Mouse (Mus musculus) CD8-positive naive resting alpha-beta T cell, adult 2 months (primary cell): ENCODE measurements around the gene Rgs13.
"Not testable (repeated sequence)": the region's sequence is repeated elsewhere in the genome, so short reads cannot be mapped to it uniquely, and the experiment has no call there.

Experiments used
- DNase-seq, 2 experiments: peaks; one replicate each; pipeline ENCODE4 v3.0.0; 2022; ENCODE audit warnings: low read depth in 2 of 2, low spot score in 2 of 2

Gene Rgs13

DNA sequence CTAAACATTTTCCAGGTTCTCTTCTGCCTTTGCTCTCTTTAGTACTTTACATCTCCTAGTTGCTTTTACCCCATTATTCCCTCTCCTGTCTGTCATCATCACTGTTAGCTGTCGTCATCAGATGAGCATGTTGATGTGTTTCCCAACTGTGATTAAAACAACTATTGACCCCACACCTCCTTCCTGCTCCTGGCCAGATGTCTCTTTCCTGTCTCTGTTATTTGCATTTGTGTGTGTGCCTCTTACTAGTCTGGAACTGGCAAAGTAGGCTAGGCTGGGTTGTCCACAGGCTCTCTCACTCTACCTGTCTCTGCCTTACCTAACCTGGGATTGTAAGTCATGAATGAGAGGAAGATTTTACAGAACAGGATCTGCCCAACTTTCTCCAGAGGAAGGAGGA lies 24.6 kb downstream of the Rgs13 start:
- no peak for DNase-seq

DNA sequence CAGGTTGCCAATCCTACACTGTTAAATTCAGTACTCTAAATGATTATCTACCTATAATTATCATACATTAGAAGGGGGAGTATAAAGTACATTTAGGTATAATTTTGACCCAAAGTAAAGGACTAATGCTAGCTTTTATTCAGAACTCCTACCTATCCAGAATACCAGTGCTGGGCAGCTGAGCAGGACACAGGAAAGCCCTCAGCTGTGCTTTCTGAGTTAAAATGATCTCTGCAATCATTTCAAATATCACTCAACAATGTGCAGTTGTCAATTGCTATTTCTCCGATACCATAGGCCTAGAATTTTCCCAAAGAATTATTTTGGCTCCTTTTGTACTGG lies 25.0 kb downstream of the Rgs13 start:
- DNase-seq, result no peak

DNA sequence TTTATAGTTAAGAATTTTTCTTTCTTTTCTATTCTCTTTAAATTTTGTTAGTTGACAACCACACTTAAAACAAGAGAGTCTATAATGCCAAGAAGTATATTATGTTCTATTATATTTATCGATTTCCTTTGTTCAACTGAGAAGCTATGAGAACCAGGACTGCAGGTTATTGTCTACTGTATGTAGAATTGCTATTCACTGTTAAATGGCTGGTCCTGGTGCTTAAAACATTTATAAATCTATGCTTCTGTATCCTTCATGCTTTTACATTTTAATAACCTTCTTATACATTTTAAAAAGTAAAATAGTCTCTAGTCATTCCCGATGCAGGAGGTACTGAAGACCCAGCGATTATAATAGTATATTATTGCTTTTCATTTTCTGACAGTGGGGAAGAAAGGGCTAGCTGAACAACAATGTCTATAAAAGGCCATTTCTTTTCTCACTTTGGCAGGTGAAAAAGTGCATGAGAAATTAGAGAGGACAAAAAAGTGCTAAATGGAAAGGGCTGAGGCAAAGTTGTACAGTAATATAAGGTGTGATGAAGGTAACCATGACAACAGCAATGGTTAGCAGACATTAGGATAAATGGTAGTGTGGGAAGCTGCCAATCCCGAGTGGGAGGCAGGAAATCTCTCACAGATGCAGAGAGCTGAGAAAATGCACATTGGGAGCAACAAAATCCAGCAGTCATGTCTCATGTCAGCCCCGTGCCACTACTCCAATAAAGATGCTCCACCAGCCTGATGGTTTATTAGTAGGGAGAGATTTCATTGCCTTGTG lies 25.6 kb downstream of the Rgs13 start:
- no peak for DNase-seq

DNA sequence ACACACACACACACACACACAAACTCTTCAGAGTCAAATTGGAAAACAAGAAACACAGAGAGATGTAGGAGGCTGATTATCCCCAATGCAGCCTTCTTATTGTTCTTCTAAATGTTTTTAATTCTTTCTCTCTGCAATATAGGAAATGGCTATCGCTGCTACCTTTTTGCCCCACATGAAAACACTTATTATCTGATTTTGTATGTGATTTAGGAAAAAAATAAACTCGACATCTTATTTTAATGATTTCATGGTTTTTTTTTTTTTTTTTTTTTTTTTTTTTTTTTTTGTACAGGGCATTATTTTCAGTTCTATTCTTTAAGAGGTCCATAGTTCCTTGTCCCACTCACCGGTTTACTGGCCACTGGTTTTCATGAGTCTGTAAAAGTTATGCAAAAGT lies 27.2 kb downstream of the Rgs13 start:
- no peak for DNase-seq

DNA sequence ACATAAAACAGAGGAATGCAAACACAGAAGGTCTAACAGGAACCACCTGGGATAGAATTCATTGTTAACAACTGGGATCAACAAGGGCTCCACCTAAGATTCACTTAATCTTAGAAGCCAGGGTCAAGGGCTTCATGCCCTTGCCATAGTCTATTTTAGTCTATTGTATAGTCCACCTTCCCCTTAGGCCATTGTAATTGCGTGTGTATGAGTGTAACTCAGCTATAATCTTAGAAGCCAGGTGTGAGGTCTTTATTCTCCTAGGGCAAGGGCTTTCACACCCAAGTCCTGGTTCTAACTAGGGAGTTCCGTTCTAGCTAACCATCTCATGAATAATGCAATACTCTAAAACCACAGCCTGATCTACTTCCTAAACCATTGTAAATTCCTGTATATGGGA lies 35.8 kb downstream of the Rgs13 start:
- not testable (repeated sequence) for DNase-seq

DNA sequence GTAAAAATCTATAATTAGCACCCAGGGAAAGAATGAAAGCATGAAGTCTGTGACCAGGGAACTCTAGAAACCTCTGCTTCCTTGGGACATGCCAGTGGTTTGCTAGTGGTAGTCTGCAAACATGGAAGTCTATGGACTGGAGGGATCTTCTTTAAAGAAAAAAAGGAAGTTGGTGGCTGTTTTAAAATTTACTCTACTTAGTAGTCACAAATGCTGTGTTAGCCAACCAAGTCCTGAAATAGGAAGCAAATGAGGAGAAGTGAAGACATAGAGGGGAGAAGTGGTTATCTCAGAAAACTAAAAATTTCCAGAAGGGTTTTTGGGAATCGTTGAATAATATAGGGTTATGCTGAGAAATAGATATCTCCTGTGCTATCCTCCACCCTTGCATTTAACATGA lies 37.3 kb downstream of the Rgs13 start:
- no peak for DNase-seq

DNA sequence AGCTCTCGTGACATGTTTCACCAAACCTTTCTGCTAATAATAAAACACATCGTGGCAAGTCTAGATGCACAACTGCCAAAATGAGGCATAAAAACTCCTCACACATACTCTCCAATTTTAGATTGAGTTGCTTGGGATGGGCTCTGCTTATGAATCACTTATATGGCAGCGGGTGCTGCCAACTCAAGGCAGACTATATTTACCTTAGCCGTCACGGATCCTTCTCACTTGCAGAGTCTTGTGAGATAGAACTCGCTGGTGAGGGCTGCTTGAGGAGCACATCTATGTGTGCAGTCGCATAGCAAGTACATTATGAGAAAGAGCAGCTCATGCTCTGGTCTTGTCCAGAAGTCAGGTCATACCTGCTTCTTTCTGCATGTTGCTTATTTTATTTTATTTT lies 49.2 kb downstream of the Rgs13 start:
- no peak for DNase-seq

DNA sequence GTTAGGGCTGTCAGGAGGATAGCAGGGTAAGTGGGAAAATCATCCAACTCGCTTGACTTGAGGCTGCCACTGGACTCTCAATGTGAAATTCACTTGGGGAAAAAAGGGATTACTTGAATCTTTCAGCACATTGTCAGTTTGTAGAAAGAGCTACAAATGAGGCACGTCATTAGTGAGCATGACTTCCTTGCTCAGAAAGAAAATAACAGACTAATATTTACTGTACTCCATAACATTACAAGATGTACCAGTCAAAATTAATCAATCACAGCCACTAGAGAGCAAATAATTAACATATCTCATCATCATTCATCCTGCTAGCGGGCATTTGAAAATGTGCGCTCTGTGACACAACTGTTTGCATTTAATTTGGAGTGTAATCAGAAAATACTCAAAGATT lies 57.1 kb downstream of the Rgs13 start:
- no peak for DNase-seq

DNA sequence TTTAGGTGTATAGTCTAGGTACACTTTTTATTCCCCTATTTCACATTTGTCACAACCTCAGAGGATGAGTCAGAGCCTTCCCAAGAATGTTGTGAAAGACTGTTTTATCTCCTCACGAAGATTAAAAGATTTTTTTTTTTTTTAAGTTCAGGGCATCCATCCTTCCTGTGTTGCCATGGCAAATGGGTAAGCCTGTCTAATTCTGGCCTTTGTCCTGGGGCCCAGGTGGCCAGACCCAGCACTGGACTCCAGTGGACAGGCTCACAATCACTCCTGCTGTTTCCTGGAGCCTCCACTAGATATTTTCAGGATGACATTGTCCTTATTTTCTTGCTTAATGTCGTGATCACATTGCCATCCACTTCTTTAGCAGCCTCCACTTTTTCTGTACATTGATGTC lies 57.7 kb downstream of the Rgs13 start:
- no peak for DNase-seq

DNA sequence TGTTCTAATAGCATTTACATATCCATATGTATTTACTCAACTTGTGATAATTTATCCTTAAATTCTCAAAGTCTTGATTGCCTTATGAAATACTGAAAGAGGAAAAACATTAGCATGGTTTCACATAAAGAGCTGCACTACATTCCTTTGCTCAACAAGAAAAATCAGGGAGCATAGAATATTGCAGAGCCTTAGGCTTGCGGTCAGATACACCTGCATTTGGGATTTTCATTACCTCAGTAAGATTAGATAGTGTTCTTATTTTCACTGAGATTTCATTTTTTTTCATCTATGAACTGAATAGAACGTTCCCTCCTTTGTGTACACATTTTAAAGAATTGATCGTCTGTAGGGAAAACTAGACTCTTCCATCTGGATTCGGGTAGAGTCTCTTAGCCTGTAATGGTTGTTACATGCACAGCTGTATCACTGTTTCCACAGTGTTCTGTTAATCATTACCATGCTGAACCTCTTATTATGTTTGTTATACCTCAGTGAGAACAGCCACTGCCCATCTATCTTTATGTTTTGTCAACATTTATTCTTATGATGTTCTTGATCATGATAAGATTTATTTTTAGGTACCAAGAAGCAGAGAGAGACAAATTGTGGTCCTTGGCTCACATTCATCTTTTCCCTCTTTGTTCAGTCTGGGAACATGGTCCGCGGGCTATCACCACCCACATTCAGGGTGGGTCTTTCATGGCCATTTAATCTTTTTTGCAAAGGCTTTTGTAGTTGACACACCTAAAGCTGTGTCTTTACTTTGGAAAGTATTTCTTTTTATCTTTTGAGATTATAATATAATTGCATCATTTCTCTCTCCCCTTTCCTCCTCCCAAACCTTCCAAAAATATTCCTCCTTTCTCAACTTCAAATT lies 61.1 kb downstream of the Rgs13 start:
- no peak for DNase-seq

DNA sequence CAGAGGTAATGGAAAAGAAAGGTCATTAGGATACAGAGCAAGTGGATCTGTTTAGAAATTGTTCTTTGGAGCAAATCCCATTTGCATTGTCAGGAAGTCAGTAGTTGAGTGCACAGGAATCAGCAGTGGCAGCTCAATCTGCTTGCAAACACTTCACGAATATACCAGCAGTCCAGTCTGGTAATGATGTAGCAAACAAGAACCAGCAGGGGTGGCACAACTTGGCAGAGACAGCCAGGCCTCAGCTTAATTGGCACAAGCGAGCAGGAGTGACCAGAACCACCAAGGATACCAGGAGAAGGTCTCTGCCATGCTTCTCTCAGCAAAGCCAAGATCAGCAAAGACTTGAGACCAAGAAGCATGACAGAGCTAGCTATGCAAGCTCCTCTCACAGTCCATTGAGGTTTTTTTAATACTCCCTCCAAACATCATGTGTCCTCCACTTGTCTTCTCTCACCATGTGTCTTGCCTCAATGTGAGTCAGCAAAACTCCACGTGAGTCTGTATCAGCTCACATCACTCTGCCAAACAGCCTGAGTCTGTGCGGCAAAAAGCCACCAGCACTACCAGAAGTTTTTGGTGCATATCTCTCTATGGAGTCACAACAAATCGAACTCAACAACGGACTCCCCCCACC lies 63.6 kb downstream of the Rgs13 start:
- no peak for DNase-seq

DNA sequence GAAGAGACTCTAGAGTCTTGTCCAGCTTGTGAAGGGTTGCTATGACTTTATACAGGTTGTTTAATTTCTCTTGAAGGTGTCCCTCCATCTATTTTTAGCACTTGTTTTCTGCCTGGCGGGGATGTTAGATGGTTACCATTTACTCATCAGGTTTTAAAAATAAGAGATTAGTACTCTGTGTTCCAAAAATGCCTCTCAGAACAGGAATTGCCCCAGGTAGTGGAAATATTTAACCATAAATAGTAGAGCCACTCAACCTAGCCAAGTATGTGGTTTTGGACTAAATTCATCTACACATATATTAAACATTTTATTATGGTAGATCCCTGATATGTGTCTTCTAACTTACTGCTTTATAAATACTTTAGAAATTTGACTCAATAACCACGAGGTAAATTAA lies 64.2 kb downstream of the Rgs13 start:
- no peak for DNase-seq

DNA sequence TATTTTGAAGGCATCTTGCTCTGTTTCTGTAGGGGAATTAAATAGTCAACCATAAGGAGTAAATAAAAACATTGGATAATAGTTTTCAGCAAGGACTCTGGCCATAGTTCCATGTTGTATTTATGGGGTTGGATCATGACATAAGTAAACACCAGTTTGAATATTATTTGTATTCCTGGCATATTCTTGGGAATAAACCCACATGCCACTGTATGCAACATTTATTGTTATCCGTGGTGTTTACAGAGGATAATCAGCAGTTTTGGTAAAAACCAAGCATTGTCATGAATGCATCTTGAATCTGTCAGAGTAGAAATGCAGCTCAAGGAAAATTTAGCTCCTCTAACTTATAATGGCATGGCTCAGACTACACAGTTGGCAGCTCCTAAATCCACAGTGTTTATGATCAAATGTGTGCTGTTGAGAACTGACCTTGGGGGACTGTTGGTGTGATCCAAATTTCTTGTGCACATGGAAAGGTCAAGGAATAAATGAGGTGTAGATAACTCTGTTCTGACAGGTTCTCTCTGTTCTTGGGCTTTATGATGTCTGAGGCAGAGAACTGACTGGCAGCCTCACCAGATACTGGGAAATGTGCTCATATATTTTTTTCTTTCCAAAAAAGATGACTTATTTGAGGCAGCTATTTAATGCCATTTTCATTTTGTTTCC lies 78.4 kb downstream of the Rgs13 start:
- DNase-seq, result no peak

DNA sequence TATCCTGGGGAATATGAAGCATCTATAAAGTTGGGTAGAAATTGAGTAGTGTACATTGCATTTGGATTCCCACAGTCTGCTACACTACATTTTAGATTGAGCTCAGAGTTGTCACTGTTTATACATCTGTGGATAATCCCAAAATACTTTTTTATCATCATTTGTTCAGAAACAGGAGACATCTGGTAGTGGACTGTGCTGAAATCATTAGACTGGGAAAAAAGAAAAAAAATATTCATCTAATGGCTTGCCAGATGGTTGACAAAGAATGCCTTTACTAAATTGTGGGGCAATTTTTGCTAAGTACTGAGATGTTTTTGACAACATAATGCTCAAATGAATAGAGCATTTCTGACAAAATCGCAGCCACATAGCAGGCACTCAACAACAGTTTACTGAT lies 86.8 kb downstream of the Rgs13 start:
- no peak for DNase-seq
